Mouse (Mus musculus) midbrain, embryonic 10.5 days (tissue): ENCODE data around the gene Spag6l. TPM values are rescaled to one million over a fixed set of nuclear protein-coding genes. Genes with fewer than 3 reads are reported as not detected.
"Not testable (repeated sequence)": the region's sequence is repeated elsewhere in the genome, so short reads cannot be mapped to it uniquely, and the experiment has no call there.

Experiments used
- DNase-seq: peaks from one replicate; pipeline ENCODE4 v3.0.0-alpha.2; 2017; ENCODE audit warnings: low spot score
- H3K27ac ChIP-seq: fragments of 300-500 bp; sonication (generic); replicated peaks from 2 replicates; pipeline ENCODE4 v1.5.1; 2016; ENCODE audit warnings: mild to moderate bottlenecking
- H3K27me3 ChIP-seq: fragments of 300-500 bp; sonication (generic); 2 replicates; pipeline ENCODE4 v1.6.1; 2016; ENCODE audit warnings: low read depth, mild to moderate bottlenecking; ENCODE audit not compliant: poor library complexity, severe bottlenecking
- H3K36me3 ChIP-seq: fragments of 300-500 bp; sonication (generic); 2 replicates; pipeline ENCODE4 v1.6.1; 2016; ENCODE audit warnings: mild to moderate bottlenecking, moderate library complexity
- H3K4me1 ChIP-seq: fragments of 300-500 bp; sonication (generic); 2 replicates; pipeline ENCODE4 v1.6.1; 2016
- H3K4me3 ChIP-seq: fragments of 300-500 bp; sonication (generic); 2 replicates; pipeline ENCODE4 v1.5.1; 2016; ENCODE audit warnings: mild to moderate bottlenecking, moderate library complexity
- H3K9me3 ChIP-seq: fragments of 300-500 bp; sonication (generic); replicated peaks from 2 replicates; pipeline ENCODE4 v1.6.1; 2016; ENCODE audit warnings: mild to moderate bottlenecking
- whole genome bisulfite sequencing: fragments of 180-500 bp; shearing (Covaris S2); methylation state at CpG from one replicate; pipeline ENCODE4 v1.1.7; 2016; 5-methylcytosine and 5-hydroxymethylcytosine counted together
- polyA plus RNA-seq: library from polyadenylated mRNA; unstranded; fragments of >200 nt; fragmentation: Nextera tagmentation; extraction: Ambion mirVana; gene quantifications from 2 replicates; pipeline ENCODE4 v1.2.1, GENCODE M21; 2016

Gene Spag6l
- 1.4 and 1.8 TPM in 2 replicates for polyA plus RNA-seq

DNA sequence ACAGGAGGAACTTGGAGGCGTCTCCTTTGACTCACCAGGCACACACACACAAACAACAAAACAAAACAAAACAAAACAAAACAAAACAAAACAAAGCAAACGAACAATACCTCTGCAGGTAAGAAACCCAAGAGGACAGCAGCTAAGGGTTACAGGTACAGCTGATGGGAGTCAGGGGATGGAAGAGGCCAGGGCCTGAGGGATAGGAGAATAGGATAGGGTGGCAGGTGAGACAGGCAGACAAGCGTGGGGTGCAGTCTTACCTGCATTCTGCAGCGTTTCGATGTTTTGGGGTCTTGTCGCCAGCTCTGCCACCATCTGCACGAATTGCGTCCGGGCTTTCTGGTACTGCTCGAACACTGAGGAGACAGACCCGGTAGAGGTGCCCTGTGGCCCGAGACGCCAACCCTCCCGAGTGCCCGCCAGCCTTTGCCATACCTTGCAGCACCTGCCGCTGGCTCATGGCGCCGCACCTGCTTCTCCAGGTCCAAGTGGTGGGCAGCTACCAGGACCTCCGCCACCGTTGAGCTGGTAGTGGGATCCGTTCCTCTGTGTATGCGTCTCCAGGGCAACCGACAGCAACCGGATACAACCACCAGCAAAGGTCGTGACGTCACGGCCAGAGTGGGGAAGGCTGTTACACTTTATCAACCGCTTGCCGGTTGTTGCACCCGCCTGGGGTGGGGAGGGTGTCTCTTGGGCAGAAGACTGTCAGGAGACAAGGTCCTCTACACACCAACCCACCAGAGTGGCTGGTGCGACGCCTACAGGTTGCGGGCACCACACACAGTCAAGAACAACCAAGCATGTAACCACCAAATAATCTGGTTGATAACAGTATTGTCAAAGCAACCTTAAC lies at the start of gene Spag6l:
Gene Spag6l, minus strand, starts transcription at position 700 of the 859 bp plus-strand sequence.
- H3K27me3 ChIP-seq = no peaks in the 10 kb centered on the region
- DNase-seq = peak; percentile 71
- peaks cover 8% of the 10 kb centered on the region for H3K4me1 ChIP-seq
- peak within 1 kb of the TSS; percentile 68 for H3K27ac ChIP-seq
- WGBS = 9% methylated on average over 33 of the region's 33 CpGs
- no peaks in the 10 kb centered on the region for H3K36me3 ChIP-seq
- H3K4me3 ChIP-seq = peak within 1 kb of the TSS; percentile 65
- H3K9me3 ChIP-seq = no peaks in the 10 kb centered on the region

DNA sequence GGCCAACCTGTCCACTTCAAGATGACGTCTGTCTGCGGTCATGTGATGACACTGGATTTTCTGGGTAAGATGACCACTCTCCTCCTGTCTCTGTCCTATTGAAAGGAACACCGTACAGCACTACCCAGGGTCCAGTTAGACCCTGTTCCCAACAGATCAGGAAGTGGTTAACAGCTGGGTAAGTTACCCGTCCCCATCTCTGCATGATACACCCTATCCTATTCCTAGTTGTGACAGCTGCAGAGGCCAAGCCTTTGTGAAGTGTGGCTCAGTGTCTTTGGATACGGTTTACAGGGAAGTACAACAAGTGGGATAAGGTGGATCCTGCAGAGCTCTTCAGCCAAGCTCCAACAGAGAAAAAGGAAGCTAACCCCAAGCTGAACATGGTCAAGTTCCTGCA lies 49.8 kb upstream of the Spag6l start:
- Histone ChIP-seq H3K27me3 (no peaks in the 10 kb centered on the region), H3K4me3 (no peak overlapping the region), H3K4me1 (no peaks in the 10 kb centered on the region), H3K36me3 (peaks cover 90% of the 10 kb centered on the region), H3K9me3 (peaks cover 8% of the 10 kb centered on the region), H3K27ac (no peak overlapping the region)
- DNase-seq = no peak
- 91% methylated on average over 5 of the region's 5 CpGs for WGBS

DNA sequence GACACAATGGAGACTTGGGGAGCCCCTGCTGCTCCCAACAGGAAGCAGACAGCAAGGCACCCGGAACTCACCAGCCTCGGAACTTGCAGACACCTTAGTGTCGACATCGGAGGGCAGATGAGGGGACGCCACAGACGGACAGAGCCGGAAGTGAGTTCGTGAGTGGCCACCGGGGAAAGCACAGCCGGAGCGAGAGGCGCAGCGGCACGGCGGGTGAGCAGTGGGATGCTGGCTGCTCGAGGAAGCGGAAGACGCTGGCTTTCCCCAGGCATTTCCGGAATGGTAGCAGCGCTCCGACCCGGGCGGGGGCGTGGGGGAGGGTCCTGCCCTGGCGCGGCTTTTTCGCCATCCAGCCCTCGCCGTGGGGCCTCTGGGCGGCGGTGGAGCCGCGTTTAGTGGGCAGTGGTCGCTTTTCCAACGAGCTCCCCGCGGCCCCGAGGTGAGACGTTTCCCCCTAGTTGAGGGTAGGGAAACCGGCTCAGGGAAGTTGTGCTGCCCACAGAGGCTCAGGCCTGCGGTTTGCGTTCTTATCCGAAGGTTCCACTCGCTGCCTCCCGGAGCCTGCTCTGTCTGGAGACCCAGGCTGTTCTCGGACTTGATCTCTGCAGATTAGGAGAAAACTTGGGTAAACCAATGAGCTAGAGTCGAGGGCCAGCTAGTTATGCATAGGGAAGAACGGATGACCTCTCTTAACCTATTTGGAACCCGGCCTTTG lies 41.5 kb upstream of the Spag6l start, which contains the start of the genes Top3b and Vpreb1:
Gene Top3b, plus strand, starts transcription at position 120 of the 715 bp plus-strand sequence.
Gene Vpreb1, minus strand, starts transcription at position 227 of the 715 bp plus-strand sequence.
- peak; percentile 97 for DNase-seq
- Histone ChIP-seq H3K27ac (peak within 1 kb of the TSS; percentile 89), H3K4me1 (peaks cover 11% of the 10 kb centered on the region), H3K36me3 (peaks cover 9% of the 10 kb centered on the region), H3K27me3 (no peaks in the 10 kb centered on the region), H3K9me3 (peaks cover under 1% of the 10 kb centered on the region; the same call in 1 of the 2 replicates), H3K4me3 (peak within 1 kb of the TSS; percentile 66)
- WGBS = under 1% methylated on average over 49 of the region's 49 CpGs

DNA sequence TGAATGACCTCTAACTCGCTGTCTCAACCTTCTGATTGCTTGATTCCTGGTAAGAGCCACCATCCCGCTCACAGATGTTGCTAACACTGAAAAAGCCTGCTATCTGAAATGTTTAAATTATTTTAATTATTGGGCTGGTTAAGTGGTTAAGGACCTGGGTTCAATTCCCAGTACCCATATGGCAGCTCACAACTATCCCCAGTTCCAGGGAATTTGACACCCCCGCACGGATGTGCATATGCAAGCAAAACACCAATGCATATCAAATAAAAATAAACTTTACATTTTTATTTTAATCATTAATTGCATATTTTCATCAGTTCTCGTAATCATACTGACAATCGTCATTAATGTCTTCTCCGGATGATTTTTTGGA lies 41.0 kb upstream of the Spag6l start:
- Histone ChIP-seq H3K9me3 (no peaks in the 10 kb centered on the region), H3K27ac (peak overlapping the region; percentile 89), H3K4me3 (peak overlapping the region; percentile 66), H3K27me3 (no peaks in the 10 kb centered on the region), H3K4me1 (peaks cover 11% of the 10 kb centered on the region), H3K36me3 (peaks cover 4% of the 10 kb centered on the region)
- DNase-seq = no peak
- 39% methylated on average over 7 of the region's 7 CpGs for WGBS

DNA sequence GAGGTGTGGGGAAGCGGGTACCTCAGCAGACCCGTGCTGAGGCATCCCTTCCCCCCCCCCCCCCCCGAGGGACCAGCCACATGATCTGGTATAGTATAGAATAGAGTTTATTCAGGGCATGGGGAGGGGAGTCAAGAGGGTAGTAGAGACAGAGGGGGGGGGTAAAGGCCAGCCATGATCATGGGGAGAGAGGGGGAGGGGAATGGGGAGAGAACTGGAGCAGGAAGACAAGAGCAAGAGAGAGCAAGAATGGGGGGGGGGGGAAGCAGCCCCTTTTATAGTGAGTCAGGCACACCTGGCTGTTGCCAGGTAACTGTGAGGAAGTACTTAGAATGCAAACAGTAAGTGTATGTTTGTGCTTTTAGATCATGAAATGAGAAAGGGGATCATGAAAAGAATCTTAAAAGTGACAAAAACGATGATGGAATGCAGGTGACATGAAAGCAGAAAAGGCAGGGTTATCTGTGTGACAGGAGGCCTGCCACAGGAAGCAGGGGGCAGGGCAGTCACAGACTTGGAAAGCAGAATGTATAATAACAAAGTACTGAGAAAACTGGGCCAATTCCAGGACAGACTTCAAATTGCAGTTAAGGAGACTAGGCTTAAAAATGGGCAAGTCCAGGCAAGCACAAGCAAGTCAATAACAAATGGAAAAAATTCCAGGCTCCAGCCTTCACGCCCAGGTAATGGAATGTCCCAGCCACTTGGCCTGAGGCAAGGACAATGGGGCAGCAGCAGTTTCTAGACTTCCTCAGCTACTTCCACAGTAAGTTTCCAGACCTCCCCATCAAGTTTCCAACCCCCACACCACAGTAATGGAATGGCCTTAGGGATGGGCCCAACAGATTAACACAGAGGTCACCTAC lies 36.7 kb upstream of the Spag6l start:
- Histone ChIP-seq H3K4me1 (no peaks in the 10 kb centered on the region), H3K27me3 (no peaks in the 10 kb centered on the region), H3K36me3 (no peaks in the 10 kb centered on the region), H3K9me3 (no peaks in the 10 kb centered on the region), H3K4me3 (no peak overlapping the region), H3K27ac (no peak overlapping the region)
- no peak for DNase-seq
- 63% methylated on average over 5 of the region's 5 CpGs for WGBS

DNA sequence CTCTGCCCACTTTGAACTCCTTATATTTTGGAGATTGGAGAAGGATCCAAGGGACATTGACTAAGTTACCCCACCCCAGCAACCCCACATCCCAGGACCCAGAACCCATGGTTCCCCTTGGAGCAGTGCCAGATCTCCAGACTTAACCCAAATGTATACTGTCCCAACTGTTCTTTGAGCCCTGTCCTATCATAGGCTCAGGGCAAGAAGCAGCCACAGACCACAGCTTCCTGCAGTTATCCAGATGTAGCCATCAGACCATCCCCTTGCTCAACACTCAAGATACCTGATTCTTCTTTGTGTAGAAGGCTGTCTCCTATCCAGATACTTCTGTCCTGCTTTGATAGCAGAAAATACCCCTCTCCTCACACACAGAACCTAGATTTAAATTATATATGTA lies 36.0 kb upstream of the Spag6l start:
- no peak overlapping the region for H3K4me3 ChIP-seq
- no peaks in the 10 kb centered on the region for H3K27me3 ChIP-seq
- H3K27ac ChIP-seq = no peak overlapping the region
- no peak for DNase-seq
- H3K36me3 ChIP-seq = no peaks in the 10 kb centered on the region
- no peaks in the 10 kb centered on the region for H3K9me3 ChIP-seq
- no peaks in the 10 kb centered on the region for H3K4me1 ChIP-seq

DNA sequence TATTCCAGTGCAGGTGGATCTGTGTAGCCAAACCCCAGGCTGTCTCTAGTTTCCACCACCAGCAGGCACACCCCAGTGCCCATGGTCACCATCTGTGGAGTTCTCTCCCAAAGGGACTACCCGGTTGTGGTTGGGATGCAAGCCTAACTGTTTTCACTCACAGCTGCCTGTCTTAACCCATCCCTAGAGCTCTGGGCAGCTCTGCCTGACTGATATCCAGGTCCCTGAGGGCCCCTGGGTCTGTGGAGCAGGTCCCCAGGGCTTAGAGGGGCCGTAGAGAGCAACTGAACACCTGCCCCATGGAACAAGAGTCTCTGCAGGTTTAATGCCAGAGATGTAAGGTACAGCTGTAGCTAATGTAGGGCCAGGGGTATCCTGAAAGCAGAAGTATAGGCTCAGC lies 34.7 kb upstream of the Spag6l start, which contains the start of gene Igll1:
Gene Igll1, minus strand, starts transcription at position 8 of the 400 bp plus-strand sequence.
- Histone ChIP-seq H3K4me1 (no peaks in the 10 kb centered on the region), H3K27me3 (no peaks in the 10 kb centered on the region), H3K4me3 (no peak within 1 kb of the TSS), H3K9me3 (no peaks in the 10 kb centered on the region), H3K36me3 (no peaks in the 10 kb centered on the region), H3K27ac (no peak within 1 kb of the TSS)
- no peak for DNase-seq
- 75% methylated on average over 2 of the region's 2 CpGs for WGBS

DNA sequence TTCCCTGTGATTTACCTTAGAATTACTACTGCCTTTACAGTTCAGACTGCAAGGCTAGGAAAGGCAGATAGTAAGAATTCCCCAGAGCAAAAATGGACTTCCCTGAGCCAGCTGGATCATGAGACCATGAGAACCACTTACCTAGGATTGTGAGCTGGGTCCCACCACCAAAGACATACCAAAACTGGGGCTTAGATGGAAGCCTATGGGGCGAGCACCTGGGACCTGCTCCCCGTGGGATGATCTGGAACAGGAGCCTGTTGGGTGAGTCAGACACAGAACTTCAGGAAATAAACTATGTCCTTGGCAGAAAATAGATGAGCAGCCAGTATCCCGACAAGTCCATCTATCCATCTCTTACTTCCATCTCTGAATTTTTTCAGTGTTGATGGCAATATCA lies 33.0 kb upstream of the Spag6l start:
- H3K27me3 ChIP-seq = no peaks in the 10 kb centered on the region
- no peaks in the 10 kb centered on the region for H3K9me3 ChIP-seq
- no peak overlapping the region for H3K27ac ChIP-seq
- no peaks in the 10 kb centered on the region for H3K36me3 ChIP-seq
- WGBS = 84% methylated on average over 3 of the region's 3 CpGs
- no peak overlapping the region for H3K4me3 ChIP-seq
- DNase-seq = no peak
- no peaks in the 10 kb centered on the region for H3K4me1 ChIP-seq

DNA sequence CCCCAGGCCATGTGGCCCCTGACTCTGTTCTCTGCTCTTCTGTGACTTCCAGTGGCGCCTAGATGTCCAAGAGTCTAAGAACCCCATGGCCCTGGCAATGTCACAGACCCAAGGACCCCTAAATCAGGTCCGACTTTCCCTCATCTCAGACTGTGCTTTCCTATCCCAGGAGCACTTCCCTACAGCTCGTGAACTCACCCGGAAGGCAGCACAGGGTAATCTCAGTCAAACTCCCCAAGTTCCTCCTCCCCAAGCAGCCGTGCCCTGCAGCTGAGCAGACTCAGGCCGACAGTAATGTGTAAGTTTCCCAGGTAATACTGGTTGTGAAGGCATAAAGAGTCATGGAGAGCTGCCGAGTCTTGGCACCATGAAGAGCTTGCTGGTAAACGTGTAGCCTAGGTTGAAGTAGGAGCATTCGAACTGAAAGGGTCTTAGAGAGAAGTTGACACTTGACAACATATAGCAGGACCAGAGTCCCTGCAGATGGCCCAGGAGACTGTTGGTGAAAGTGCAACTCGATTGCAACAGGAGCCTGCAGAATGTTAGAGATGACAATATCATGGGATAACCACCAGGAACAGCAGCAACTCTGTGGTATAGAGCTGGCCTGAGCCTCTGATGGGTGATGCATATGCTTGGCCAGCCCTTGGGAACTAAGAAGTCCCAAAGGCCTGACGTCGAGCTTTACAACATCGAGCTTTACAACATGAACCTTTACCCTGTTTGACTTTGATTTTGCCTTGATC lies 27.6 kb upstream of the Spag6l start:
- 78% methylated on average over 13 of the region's 13 CpGs for WGBS
- Histone ChIP-seq H3K27ac (no peak overlapping the region), H3K4me1 (no peaks in the 10 kb centered on the region), H3K36me3 (no peaks in the 10 kb centered on the region), H3K4me3 (no peak overlapping the region), H3K27me3 (no peaks in the 10 kb centered on the region), H3K9me3 (no peaks in the 10 kb centered on the region)
- DNase-seq = peak; percentile 8

DNA sequence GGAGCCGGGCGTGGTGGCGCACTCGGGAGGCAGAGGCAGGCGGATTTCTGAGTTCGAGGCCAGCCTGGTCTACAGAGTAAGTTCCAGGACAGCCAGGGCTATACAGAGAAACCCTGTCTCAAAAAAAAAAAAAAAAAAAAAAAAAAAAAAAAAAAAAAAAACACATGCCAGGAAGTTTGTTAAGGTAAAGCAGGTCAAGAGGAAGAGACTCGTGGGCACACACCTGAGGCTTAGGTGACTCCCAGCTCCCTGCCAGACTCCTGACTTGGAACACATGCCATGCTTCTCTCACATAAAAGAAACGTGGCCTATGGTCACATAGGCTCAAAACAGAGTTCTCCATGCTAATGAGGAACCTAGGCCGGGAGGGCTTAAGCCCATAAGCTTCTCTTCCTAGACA lies 26.8 kb upstream of the Spag6l start:
- not testable (repeated sequence) for H3K9me3 ChIP-seq, H3K4me1 ChIP-seq
- 84% methylated on average over 9 of the region's 9 CpGs for WGBS

DNA sequence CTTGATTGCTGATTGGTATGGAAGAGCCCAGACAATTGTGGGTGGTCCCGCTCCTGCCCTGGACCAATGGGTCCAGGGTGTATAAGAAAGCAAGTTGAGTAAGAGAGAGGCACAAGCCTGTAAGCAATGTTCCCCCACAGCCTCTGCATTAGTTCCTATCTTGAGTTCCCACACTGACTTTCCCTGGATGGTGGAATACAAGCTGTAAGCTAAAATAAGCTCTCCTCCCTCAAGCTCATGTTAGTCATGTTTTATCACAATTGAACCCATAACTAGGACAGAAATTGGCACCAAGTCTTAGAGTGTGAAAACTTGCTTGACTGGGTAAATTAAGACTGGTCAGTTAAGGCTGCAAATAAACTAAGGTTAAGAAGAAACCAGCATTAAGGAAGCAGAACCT lies 26.3 kb upstream of the Spag6l start:
- Histone ChIP-seq H3K4me3 (no peak overlapping the region), H3K4me1 (no peaks in the 10 kb centered on the region), H3K27ac (no peak overlapping the region), H3K36me3 (no peaks in the 10 kb centered on the region), H3K9me3 (no peaks in the 10 kb centered on the region; the same call in 1 of the 2 replicates), H3K27me3 (no peaks in the 10 kb centered on the region)
- WGBS = 94% methylated on average over 1 of the region's 1 CpGs
- DNase-seq = peak; percentile 7

More for the DNA sequence above, 26.8 kb upstream of the Spag6l start:
- H3K27me3 ChIP-seq, DNase-seq, H3K36me3 ChIP-seq, H3K4me3 ChIP-seq, H3K27ac ChIP-seq: not testable (repeated sequence)

DNA sequence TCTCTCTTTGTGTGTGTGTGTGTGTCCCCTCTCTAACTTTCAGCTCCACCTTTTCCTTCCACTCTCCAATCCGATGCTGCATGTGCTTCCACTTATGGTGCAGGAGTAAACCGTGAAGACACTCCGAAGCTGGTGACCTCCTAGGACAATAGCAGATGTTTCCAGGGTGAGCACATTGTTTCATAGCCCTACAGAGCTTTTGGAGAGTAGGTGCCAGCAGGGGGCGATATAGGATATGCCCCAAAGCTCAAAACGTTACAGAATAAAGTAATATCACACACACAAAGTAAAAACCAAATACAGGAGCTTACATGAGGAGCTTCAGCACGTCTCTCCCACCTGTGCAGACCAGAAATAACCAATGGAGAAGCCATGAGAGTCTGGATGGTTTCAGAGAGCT lies 25.6 kb upstream of the Spag6l start:
- DNase-seq = peak; percentile 13
- 44% methylated on average over 6 of the region's 6 CpGs for WGBS
- Histone ChIP-seq H3K27me3 (no peaks in the 10 kb centered on the region), H3K4me1 (no peaks in the 10 kb centered on the region), H3K9me3 (no peaks in the 10 kb centered on the region; the same call in 1 of the 2 replicates), H3K27ac (no peak overlapping the region), H3K36me3 (no peaks in the 10 kb centered on the region), H3K4me3 (no peak overlapping the region)
